Mouse (Mus musculus): ENCODE data around the gene Plcb3.

Gene Plcb3

GRCm38 (mm10) chr19:6970460-6971085, 5.7 kb downstream of the Plcb3 start:
- DNase-seq (ENCODE audit: low read depth, low spot score): no peak

DNA sequence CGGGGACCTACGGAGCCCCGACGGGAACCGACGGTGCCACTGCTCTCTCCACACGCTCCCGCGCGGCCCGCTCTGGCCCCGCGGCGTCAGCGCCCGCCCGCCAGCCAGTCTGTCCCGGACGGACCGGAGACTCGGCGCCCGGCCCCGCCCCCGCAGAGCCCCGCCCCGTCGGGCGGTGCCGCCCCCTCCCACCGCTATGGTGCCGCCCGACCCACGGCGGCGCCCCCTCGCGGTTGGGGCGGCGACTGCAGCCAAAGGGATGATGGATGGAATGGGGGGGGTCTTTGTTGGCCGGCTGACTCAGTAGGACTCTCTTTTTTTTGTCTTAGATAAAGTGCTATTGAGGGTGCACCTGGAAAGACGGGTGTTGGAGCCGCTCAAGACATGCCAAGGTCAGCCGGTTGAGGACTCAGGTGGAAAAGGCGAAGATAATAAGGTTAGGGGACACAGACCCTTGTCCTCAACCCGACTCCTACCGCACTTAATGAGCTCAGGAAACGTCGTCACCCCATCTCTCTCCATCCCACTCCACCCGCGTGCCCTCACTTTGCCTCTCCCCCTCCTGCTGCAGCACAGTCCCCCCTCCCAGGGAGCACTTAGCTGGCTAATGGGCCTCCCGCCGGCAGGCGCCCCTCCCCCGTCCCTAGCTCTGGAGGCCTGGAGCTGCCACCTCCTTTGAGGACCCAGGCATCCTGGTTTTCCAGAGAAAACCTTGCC, 6.4 kb downstream of the Plcb3 start:
- no peak for DNase-seq (ENCODE audit: low read depth, low spot score)

- no peak for DNase-seq (ENCODE audit: low read depth, low spot score)
These were observed 7.0 kb downstream of the Plcb3 start for GRCm38 (mm10) chr19:6969291-6969664.

- DNase-seq (ENCODE audit: low read depth, low spot score): no peak
These were observed 7.6 kb downstream of the Plcb3 start for GRCm38 (mm10) chr19:6968491-6969271.

DNA sequence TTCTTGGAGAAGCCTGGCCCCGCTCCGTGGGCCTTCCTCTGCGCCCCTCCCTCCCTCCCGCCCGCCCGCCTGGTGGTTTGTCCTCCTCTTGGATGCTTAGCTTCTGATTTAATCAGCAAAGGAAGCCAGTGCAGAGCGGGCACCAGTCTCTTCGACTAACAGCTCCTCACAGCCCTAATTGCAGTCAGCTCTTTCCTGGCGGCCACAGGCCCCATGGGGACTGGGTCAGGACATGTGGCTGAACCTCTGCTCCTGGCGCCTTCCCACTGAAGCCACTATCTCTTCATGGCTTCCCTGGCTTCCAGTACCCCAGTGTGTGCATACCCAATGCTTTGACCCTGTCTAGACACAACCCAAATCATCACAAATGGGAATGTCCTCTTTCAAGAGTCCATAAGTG, 19.8 kb downstream of the Plcb3 start:
- no peak for DNase-seq (ENCODE audit: low read depth, low spot score)

GRCm38 (mm10) chr19:6955424-6955823, 20.8 kb downstream of the Plcb3 start:
- DNase-seq (ENCODE audit: low read depth, low spot score): no peak

DNA sequence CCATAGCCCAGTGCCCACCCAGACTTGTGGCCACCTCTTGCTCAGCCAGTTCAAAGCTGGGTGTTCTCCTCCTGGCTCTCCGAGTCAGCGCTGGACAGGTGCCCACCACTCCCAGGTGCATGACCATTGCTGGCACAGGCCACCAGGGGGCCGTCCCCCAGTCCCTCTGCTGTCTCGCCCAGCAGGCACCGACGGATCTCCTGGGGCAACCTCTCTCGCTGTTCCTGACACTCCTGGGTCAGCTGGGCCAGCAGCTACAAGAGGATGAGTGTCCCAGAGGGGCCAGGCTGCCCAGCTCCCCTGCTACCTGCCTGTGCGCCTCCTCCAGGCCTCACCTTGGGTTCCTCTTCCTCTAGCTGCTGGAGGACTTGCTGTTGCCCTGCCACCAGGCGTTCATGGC, 22.2 kb downstream of the Plcb3 start:
- DNase-seq (ENCODE audit: low read depth, low spot score): no peak

GRCm38 (mm10) chr19:6952712-6953037, 23.6 kb downstream of the Plcb3 start:
- DNase-seq (ENCODE audit: low read depth, low spot score): no peak

DNA sequence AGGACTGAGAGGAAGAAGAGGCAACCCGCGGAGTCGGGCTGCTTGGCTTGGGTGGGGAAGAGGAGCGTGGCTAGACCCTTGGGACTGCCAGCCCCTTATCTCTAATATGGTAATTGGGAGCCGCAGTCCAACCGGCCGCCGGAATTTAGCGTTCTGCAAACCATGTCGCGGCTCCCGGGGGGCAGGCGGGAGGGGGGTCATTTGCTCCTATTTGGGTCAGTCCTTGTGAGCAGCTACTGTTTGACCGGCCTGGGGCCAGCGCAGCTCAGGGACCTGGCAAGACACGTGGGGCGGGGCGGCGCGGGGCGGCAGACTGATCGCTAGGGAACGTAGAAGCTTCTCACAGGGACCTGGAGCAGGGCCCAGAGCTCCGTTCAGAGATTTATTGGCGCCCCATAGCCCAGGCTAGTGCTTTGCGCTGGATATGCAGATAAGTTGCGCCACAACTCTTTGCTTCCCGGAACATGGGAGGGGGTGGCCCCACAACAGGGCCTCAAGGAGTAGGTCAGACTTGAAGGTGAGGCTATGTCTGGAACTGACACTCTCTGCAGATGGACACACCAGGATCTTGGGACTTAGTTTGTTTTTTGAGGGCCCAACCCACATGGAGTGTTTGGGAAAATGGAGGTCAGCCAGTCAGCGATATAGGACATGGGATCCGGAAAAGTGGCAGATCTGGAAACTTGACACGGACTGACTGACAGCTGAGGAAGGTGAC, 24.1 kb downstream of the Plcb3 start:
- no peak for DNase-seq (ENCODE audit: low read depth, low spot score)

GRCm38 (mm10) chr19:6951381-6951968, 24.8 kb downstream of the Plcb3 start:
- DNase-seq (ENCODE audit: low read depth, low spot score): peak; percentile 86

- DNase-seq (ENCODE audit: low read depth, low spot score): peak; percentile 66
These were observed 25.6 kb downstream of the Plcb3 start for GRCm38 (mm10) chr19:6950613-6951153.

DNA sequence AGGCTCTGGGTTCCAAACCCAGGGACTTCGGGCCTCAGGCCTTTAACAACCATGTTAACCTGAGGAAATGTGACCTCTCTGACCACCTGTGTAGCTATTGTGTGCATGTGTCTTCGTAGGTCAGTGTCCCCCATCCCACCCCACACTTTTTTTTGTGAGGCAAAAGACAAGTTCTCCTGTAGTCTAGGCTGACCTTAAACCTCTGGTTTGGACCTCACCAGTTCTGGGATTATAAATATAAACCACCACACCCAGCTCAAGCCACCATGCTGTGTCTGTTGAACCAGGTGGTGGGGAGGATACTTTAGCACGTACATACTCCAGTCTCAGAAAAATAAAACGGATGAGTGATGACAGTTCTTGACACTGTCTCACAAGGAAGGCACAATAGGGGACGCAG, 26.3 kb downstream of the Plcb3 start:
- no peak for DNase-seq (ENCODE audit: low read depth, low spot score)

- no peak for DNase-seq (ENCODE audit: low read depth, low spot score)
These were observed 26.7 kb downstream of the Plcb3 start for GRCm38 (mm10) chr19:6949532-6949931.

DNA sequence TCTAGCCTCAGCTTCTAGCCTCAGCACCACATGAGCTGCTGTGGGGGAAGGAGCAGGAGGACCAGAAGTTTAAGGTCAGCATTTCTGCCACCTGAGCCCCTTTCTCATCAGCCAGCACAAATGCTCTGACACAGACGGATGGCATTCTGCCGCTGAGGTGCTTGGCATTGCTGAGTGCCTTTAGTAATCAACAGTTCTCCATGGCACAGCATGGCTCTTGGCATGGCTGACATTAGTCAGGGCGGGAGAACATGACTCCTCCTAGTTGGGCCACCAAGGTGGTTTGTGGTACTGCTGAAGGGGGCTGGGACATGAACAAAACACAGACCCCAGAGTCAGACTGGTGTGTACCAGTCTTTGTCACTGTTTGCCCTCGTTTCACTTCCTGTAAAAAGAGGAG, 28.1 kb downstream of the Plcb3 start:
- DNase-seq (ENCODE audit: low read depth, low spot score): no peak

- DNase-seq (ENCODE audit: low read depth, low spot score): no peak
These were observed 28.5 kb downstream of the Plcb3 start for GRCm38 (mm10) chr19:6947742-6948141.

DNA sequence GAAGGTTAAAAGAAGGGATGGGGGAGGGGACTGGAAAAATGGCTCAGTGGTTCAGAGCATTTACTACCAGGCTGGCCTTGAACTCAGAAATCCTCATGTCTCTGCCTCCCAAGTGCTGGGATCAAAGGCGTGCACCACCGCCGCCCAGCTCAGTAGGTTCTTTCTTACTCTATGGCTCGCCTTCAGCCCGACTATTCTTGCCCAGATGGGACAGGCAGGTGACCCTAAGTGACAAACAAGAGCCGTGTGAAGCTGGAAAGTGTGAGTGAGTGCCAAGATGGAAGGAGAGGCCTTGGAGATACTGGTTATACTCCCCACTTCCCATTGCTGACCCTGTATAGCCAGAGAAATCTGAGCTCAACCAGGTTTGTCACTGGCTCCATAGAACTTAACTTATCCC, 32.6 kb downstream of the Plcb3 start:
- no peak for DNase-seq (ENCODE audit: low read depth, low spot score)

DNA sequence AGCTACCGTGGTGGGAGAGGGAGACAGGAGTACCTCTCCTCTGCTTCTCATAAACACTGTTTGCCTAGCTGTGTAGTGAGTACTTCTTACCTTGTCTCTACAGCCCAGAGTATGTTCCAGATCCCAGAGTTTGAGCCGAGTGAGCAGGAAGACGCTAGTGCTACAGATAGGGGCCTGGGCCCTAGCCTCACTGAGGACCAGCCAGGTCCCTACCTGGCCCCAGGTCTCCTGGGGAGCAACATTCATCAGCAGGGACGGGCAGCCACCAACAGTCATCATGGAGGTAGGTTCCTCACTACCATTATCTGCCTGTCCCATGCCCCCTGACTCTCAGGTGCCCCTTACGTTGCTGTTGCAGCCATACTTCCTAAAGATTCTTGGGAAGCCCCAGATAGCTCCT, 33.5 kb downstream of the Plcb3 start:
- no peak for DNase-seq (ENCODE audit: low read depth, low spot score)

DNA sequence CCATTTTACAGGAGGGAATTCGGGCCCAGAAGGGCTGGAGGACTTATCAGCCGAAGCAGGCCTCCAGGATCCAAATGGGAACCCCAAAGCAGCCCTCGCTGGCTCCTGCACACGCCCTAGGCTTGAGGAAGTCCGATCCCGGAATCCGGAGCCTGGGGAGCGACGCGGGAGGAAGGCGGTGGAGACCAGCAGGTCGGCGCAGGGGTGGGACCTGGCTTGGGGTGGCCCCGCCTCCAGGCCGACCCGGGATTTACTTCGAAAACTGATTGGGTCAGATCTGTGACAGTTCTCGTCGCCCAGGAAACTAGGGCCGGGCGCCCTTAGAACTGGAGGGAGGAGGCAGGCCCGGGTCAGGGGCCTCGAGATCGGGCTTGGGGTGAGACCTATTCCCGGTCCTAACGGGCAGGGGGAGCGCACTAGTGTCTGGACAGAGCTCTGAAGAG, 34.0 kb downstream of the Plcb3 start, which contains the start of gene Gpr137:
Gpr137 (minus strand) TSS at position 232 of the 443 bp plus-strand sequence.
- peak; percentile 78 for DNase-seq (ENCODE audit: low read depth, low spot score)

- DNase-seq (ENCODE audit: low read depth, low spot score): peak; percentile 89
These were observed 34.7 kb downstream of the Plcb3 start, which contains the start of gene Bad for GRCm38 (mm10) chr19:6941372-6942248. Gene Bad, plus strand, starts transcription at chr19:6941861.

Data from brain, embryonic 18.5 days (tissue).